Mouse (Mus musculus) erythroblast, embryonic 14.5 days (primary cell): Measurements from ENCODE around the gene Pgf. TPM values are rescaled to one million over a fixed set of nuclear protein-coding genes. Genes with fewer than 3 reads are reported as not detected.

ENCODE experiments used
- H3K27me3 ChIP-seq: 2 replicates; pipeline ENCODE4 v1.6.1; 2012; ENCODE audit warnings: inconsistent platforms; ENCODE audit not compliant: control insufficient read depth
- H3K36me3 ChIP-seq: 2 replicates; pipeline ENCODE4 v1.6.1; 2012; ENCODE audit warnings: mild to moderate bottlenecking, inconsistent platforms; ENCODE audit not compliant: control insufficient read depth
- H3K4me1 ChIP-seq: 2 replicates; pipeline ENCODE4 v1.6.1; 2012; ENCODE audit warnings: inconsistent platforms; ENCODE audit not compliant: control insufficient read depth
- H3K4me3 ChIP-seq: replicated peaks from 2 replicates; pipeline ENCODE3; 2012; ENCODE audit warnings: moderate library complexity, mild to moderate bottlenecking, inconsistent platforms
- H3K9me3 ChIP-seq: 2 replicates; pipeline ENCODE4 v1.6.1; 2012; ENCODE audit warnings: low read length, inconsistent platforms, mixed read lengths; ENCODE audit not compliant: control insufficient read depth
- GATA1 ChIP-seq: IDR thresholded peaks from 2 replicates; pipeline ENCODE4 v1.6.1; 2012; ENCODE audit warnings: low read length, inconsistent platforms, mixed read lengths
- TAL1 ChIP-seq: IDR thresholded peaks from 3 replicates; pipeline ENCODE4 v1.6.1; 2012; ENCODE audit warnings: low read length, inconsistent platforms, mixed read lengths
- polyA plus RNA-seq: library from polyadenylated mRNA; stranded (reverse); fragments of >175 nt; gene quantifications from 2 replicates; pipeline ENCODE4 v1.2.3, GENCODE M21; 2012

Gene Pgf
- polyA plus RNA-seq, 1 experiment = not detected

GRCm38 (mm10) chr12:85182345-85182643 lies 4.7 kb upstream of the Pgf start:
- Histone ChIP-seq H3K4me1 (peaks cover 3% of the 10 kb centered on the region), H3K9me3 (no peaks in the 10 kb centered on the region), H3K4me3 (no peak overlapping the region), H3K36me3 (no peaks in the 10 kb centered on the region), H3K27me3 (peaks cover 55% of the 10 kb centered on the region)
- no peak for TF ChIP-seq GATA1
- TF ChIP-seq TAL1 = no peak

GRCm38 (mm10) chr12:85181475-85182344 lies 4.1 kb upstream of the Pgf start:
- Histone ChIP-seq H3K36me3 (no peaks in the 10 kb centered on the region), H3K4me3 (no peak overlapping the region), H3K9me3 (no peaks in the 10 kb centered on the region), H3K4me1 (peaks cover 8% of the 10 kb centered on the region), H3K27me3 (peaks cover 61% of the 10 kb centered on the region)
- TF ChIP-seq TAL1 (no peak), GATA1 (no peak)

GRCm38 (mm10) chr12:85178294-85178693 lies 704 bp upstream of the Pgf start:
- TF ChIP-seq GATA1 (no peak), TAL1 (no peak)
- no peak overlapping the region for H3K4me3 ChIP-seq
- H3K27me3 ChIP-seq = peaks cover 76% of the 10 kb centered on the region
- peaks cover 9% of the 10 kb centered on the region for H3K4me1 ChIP-seq
- no peaks in the 10 kb centered on the region for H3K9me3 ChIP-seq
- H3K36me3 ChIP-seq = no peaks in the 10 kb centered on the region

GRCm38 (mm10) chr12:85176846-85177523 lies 605 bp downstream of the Pgf start:
- Histone ChIP-seq H3K27me3 (peaks cover 64% of the 10 kb centered on the region), H3K4me3 (peak overlapping the region; percentile 45), H3K4me1 (peaks cover 9% of the 10 kb centered on the region), H3K36me3 (no peaks in the 10 kb centered on the region), H3K9me3 (no peaks in the 10 kb centered on the region)
- TF ChIP-seq TAL1 (no peak), GATA1 (no peak)

- no peak for TF ChIP-seq TAL1
- no peak for TF ChIP-seq GATA1
- Histone ChIP-seq H3K4me3 (no peak overlapping the region), H3K4me1 (peaks cover 9% of the 10 kb centered on the region), H3K36me3 (no peaks in the 10 kb centered on the region), H3K27me3 (peaks cover 56% of the 10 kb centered on the region), H3K9me3 (no peaks in the 10 kb centered on the region)
Measured at GRCm38 (mm10) chr12:85175926-85176845, 1.4 kb downstream of the Pgf start.

GRCm38 (mm10) chr12:85175087-85175675 lies 2.4 kb downstream of the Pgf start:
- Histone ChIP-seq H3K4me3 (no peak overlapping the region), H3K9me3 (no peaks in the 10 kb centered on the region), H3K4me1 (peaks cover 9% of the 10 kb centered on the region), H3K27me3 (peaks cover 46% of the 10 kb centered on the region), H3K36me3 (no peaks in the 10 kb centered on the region)
- TF ChIP-seq TAL1 (no peak), GATA1 (no peak)

- no peaks in the 10 kb centered on the region for H3K36me3 ChIP-seq
- H3K9me3 ChIP-seq = no peaks in the 10 kb centered on the region
- TF ChIP-seq GATA1 (no peak), TAL1 (no peak)
- peaks cover 14% of the 10 kb centered on the region for H3K4me1 ChIP-seq
- no peak overlapping the region for H3K4me3 ChIP-seq
- peaks cover 38% of the 10 kb centered on the region for H3K27me3 ChIP-seq
Measured at GRCm38 (mm10) chr12:85174016-85174415, 3.6 kb downstream of the Pgf start.

GRCm38 (mm10) chr12:85170948-85171307 lies 6.7 kb downstream of the Pgf start:
- Histone ChIP-seq H3K4me1 (peaks cover 5% of the 10 kb centered on the region), H3K36me3 (no peaks in the 10 kb centered on the region), H3K9me3 (no peaks in the 10 kb centered on the region), H3K4me3 (no peak overlapping the region), H3K27me3 (peaks cover 18% of the 10 kb centered on the region)
- TF ChIP-seq TAL1 = no peak
- TF ChIP-seq GATA1 = no peak
